Mouse (Mus musculus) B cell, adult 2 months (primary cell): ENCODE results near the gene Shb.

Source experiments
- DNase-seq, 2 experiments: peaks; one replicate each; pipeline ENCODE4 v3.0.0; 2022

Shb gene

DNA sequence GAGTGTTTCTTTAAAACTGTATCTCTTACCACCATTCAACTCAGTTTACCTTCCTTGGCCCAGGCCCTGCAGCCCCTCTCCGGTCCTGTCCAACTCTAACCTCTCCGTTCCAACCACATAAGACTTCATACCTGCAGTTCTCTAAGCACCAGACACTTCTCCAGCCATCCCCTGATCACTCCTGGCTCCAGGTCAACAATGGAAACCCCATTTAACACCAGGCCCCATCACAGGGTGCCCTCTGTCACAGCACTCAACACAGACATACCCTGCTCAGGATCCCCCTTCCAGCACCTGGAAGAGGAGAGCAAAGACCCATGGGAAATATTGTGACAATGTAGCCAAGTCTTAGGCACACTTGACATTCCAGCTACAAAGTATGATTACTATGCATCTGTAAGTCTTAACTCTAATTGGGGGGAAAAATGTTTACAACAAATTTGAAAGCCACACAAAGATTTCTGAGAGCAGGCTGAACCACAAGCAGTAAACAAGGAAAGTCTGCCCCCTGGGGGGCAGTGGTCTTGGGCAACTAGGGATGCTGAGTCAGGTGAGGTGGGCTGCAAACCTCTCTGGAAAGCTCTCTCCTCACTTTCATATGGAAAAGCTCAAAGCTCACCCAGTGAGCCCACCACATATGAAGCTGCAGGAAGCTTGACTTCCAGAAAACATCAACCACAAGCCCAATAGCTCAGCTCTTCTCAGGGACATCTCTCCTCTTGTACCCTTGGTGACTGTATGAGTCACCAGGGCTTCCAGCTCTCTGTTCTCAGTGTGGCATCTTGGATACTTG, 4.5 kb downstream of the Shb start:
- DNase-seq = peak in 1 of 2 experiments; percentile 23

DNA sequence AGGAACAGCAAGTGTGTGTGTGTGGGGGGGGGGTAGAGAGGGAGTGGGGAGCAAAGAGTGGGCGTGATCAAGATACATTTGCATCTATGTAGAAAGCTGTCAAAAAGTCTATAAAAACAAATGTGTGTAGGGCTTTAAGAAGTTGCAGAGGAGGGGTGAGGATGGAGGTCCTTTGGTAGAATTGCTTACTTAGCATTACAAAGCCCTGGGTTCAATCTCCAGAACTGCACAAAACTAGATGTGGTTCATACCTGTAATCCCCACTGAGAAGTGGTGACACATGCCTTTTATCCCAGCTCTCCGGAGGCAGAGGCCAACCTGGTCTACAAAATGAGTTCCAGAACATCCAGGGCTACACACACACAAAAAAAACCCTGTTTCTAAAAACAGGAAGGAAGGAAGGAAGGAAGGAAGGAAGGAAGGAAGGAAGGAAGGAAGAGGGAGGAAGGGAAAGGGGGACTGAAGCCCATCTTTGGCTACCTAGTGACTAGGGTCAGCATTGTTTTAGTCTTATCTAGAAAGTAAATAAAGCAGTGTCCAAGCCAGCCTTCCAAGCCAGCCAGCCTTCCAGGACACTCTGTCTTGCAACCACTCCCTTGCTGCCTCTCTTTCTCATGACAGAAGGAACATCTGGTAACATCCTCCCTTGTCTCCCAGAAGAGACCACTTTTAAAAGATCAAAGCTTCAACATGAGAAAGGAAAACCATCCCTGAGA, 5.3 kb downstream of the Shb start:
- DNase-seq = no peak

DNA sequence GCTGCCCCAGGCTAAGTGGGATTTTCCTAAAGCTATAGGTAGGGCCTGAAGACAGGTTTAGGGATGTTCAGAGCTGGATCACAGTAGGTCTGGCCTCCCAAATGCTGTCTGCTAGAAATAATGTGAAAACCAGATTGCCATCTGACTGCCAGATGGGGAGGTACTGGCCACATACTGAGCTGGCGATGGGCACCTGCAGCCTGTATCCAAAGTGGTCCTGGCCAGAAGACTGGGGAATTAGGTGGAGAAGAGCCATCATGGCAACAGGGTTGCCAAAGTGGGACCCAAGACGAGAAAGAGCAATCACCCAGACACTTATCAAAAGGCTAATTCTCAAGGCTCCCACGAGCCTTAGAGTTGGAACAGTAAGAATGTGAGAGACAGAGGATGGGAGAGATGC, 6.1 kb downstream of the Shb start:
- no peak for DNase-seq

DNA sequence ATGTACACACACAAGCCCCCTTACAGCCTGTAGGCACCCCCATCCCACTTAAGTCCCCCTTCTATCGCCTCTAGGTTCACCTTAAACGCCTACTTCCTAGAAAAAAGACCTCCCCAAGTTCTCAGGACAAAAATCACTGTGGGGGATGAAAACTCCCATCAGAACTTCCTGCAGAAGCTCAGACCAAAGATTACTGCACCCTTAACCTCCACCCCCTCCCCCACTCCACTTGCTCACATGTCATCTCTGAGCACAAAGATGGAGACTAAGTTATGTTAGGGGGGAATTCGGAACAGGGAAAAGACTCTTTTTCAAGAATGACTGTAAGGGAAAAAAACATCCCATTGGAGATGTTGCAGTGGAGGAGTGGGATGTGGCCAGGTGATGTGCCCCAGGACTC, 6.7 kb downstream of the Shb start:
- no peak for DNase-seq

DNA sequence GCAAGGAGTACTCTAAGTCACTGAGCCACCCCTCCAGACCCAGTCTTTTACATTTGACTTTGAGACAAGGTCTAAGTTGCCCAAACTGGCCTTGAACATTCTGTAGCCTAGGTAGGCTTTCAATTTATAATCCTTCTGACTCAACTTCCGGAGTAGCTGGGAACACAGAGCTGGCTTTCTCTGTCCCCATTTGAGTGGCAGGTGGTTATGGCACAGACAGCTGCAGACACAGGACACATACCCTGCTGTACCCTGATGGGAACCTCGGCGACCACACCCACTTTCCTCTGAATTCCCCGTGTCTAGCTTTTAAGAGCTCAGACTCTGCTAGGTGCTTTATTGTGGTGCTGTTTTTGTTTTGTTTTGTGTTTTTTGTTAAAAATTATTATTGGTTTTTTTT, 7.7 kb downstream of the Shb start:
- no peak for DNase-seq

DNA sequence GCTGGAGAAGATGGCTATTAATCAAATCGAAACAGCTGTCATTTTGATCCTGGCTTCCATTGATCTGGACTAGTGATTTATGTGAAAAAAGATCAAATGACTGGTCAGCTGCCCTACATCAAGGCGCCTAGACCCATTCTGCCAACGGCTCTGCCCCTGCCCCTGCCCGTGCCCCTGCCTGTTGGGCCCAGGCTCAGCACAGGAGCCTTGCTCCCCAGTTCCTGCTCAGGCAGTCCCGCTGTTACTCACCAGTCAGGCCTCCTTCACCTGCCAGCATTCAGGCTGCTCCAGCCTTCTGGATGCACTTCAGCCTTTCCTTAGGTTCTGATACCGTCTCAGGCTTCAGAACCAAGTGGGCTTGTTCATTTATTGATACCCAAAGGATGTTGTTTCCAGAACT, 8.9 kb downstream of the Shb start:
- DNase-seq = no peak

DNA sequence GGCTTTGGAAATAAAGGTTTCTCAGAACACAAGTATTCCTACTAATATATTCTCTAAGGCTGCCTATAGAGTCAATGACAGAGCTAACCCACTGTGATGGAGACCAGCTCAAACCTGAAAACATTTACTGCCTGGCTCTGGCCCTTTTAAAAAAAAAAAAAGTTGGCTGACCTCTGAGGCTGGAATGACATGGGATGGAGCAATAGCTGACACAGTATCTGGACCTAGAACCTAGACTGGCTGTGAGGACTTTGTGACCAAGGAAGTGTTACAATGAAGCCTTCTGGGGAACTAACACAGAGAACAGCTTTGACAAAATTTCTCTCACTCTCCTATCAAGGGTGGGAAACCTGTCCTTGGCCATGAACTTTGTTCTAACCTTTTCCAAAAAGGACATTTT, 9.3 kb downstream of the Shb start:
- DNase-seq = no peak

DNA sequence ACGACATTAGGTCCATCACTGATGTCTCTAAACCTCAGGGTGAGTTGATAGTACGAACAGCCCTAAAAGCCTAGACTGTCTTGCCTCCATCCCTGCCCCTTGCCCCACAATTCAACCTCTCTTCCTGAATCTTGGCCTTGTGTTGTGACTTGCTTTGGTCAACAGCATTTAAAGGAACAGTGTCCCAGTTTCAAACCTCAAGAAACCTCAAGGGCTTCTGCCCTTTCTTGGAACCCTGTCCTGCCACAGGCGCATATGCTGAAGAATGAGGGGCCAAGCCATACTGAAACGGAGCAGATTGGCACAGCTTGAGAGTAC, 9.7 kb downstream of the Shb start:
- no peak for DNase-seq

DNA sequence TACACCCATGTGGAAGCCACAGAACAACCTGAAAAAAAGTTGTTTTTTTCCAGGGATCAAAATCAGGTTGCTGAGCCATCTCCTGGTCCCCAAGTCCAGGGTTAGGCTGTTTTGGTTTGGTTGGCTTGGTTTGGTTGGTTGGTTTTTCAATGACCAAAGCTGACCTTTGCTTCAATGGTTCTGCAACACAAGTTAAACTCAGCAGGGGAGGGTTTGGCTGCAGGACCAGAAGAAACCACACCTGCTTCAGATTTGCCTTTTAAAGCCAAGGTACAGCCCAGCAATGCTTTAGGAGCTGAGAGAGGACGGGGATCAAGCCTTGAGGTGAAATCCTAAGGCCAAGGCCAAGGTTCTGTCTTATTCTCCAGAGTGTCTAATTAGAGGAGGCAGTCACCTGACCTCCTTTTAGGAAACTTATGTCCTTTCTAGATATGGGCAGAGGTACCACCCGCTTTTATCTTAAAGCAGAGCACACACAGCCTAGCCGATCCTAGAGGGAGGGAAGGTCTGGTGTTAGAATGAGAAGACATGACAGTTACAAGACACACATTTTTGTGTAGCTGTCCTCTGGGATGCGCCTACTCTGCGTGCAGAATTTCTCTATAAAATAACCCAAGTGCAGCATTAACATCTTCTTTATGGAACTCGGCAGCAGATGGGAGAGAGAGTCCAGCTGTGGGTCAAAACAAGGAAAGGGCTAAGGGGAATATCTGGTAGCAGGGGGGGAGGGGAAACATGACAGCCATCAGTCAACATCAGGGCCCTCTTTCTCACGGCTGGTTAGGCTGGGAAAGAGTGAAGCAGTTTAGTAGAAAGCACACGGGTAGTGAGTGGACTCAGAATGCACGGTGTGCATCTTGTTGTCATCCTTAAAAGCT, 10.3 kb downstream of the Shb start:
- no peak for DNase-seq

DNA sequence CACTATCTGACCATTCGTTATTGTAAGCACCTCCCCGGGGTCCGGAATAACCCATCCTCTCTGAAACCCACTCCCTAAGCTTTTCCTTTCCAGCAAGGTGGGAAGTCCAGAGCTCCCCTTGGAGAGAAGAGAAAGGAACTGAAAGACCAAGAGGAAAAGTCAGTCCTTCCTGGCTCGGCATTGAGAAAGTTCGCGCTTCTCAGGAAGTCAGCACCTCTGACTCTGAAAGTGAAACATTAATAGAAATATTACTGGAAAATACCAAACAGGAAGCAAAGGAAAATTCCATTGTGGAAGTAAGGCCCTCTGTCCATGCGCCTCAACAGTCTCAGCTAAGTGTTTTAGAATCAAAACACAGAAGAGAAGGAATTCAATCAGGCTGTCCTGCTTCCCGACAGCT, 11.9 kb downstream of the Shb start:
- DNase-seq = peak in 1 of 2 experiments; percentile 8

DNA sequence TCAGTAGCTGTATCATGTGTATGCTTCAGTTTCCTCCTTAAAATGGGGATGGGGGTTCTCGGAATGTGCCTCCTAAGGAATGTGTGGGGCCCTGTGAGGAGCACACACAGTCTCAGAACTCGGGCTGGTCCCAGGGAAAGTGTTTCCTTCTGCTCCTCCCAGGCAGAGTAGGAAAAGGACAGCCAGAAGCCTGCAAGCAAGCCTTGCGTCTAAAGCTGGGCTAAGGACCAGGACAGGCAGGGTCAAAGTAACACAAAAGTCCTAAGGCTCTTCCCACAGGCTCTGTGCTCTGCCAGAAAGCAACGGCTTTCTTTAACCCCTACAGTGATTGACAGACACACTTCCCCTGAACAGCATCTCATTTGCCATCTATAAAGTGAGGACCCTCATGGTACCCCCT, 14.9 kb downstream of the Shb start:
- no peak for DNase-seq

DNA sequence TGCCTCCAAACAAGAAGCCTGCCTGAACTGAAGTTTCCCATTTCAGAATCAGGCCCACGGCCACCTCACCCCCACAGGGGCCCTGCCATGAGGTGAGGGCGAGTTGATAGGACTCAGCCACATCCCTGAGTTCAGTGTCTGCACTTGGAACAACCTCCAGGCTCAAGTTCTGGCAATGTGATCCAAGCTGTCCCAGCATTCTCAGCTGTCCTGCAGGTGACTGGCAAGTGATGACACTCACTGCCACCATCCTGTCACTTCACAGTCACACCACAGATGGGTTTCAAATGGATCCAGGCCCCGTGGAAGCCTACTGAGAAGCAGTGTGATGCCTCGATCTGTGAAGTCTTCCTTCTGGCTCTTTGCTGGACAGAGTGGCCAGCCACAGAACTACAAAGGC, 16.4 kb downstream of the Shb start:
- DNase-seq = no peak

DNA sequence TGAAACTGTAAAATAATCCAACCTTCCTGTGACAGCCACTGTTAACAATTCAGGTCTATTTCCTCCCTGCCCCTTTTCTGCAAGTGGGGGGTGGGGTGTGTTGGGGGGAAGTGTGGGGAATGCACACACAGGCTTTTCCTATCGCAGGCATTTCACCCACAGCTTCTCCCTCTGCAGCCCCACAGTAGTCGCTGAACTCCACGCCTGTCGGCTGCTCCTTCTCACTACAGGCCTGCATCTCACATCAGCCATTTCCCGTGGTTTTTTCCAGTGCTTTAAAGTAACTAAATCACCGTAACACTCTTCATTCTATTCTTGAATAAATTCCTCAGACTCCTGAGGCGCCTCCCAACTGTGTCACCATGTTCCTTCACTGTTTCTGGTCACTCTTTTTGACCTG, 17.9 kb downstream of the Shb start:
- DNase-seq = no peak

DNA sequence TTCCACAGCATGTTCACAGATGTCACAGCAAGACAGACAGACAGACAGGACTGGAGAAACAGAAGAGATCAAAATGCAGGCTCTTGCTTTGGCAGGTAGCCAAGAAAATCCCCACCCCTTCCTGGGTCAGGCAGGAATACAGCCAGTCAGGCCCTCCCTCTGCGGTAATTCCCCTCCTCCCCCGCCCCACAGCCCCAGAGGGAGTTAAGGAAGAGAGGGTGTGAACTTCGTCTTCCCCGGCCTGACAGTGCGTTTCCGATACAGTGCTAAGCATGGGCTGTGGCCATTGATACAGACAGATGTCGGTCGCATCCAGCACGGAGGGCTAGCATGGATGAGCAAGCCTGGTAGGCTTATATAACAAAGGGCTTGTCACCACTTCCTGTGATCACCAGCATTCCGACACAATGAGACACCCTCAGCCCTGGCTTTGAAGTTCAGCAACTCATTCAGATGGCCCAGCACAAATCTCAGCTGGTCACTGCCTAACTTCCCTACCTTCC, 18.4 kb downstream of the Shb start:
- peak; percentile 34 to 41 for DNase-seq

DNA sequence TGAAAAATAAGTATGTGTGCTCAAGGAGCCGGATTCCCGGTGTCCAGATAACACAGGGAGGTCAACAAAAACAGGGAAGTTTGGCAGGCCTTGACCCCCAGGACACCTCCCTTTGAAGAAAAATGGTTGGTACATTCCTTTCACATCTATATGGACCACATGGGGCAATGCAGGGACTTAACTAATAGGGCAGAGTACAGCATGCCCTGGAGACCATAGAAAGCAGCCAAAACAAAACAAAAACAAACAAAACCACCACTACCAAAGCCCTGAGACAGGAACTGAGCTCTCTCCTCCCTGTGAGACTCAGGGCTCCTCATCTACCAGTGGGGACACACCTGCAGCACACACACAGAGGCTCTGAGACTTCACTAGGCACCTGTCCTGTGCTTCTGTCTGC, 18.9 kb downstream of the Shb start:
- DNase-seq = no peak

DNA sequence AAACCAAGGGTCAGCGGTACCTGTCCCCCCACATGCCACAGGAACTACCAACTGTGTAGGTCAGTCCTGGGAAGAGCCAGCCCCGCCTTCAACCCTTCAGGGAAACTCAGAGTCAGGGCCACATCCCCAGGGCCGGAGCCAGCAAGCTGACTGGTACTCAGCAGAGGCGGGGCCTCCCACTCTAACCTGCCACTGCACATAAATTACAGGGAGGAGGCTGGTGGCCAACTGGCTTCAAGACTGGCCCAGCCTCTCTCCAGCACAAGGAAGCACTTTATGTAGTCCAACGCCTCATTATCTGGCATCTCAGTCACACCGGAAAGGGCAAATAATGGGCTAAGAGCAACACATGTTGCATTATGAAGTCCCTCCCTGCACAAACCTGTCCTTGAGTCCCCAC, 22.1 kb downstream of the Shb start:
- DNase-seq = no peak

DNA sequence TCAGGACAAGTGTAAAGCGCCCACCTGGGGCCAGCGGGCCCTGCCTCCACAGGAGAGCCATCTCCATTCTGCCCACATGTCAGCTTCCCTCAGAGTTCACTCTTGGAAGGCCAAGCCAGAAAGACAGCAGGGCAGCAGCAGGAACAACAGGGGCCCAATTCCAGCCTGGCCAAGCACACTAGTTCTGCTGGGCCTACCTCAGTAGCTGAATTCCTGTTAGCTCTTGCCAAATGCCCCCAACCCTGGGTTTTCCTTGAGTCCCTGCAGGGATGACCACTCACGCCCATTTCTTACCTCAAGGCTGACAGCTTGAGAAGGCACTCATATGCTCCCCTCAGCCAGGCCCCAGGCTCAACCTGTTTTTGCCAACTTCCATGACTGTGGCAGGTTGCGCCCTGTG, 22.9 kb downstream of the Shb start:
- DNase-seq = no peak

DNA sequence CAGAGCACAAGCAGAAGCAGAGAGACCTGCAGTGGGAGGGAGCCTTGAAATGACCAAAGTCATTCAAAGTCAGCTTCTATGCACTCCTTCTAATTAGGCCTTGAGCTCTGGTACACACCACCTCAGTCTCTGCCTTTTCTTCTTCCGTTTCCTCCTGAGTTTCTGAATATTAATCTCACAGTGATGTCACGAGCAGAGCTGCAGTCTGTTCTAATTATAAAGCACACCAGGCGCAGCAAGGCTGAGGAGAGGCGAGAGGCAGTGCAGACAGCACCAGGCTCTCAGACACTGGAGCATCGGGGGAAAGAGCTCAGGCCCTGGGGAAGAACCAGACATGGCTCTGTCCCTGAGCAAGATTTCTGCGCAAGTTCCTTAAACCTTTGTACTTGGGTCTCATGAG, 23.8 kb downstream of the Shb start:
- DNase-seq = peak; percentile 52 to 55

DNA sequence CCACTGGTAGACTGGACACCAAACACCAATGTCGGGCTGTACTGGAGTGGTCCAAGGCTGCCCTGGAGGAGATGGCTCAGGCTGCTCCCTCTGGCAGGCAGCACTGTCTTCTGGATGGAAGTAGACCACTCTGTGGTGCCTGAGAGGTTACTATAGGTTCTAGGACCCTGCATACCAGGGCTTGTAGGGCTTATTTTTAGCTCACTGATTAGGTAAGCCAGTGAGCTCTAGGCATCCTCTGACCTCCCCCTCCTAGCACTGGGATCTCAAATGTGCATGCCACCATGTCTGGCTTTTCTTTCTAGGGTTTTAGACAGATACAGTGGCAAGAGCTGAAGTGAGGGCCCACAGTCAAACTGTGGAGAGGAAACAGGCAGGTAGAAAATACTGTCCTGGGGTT, 24.8 kb downstream of the Shb start:
- no peak for DNase-seq

DNA sequence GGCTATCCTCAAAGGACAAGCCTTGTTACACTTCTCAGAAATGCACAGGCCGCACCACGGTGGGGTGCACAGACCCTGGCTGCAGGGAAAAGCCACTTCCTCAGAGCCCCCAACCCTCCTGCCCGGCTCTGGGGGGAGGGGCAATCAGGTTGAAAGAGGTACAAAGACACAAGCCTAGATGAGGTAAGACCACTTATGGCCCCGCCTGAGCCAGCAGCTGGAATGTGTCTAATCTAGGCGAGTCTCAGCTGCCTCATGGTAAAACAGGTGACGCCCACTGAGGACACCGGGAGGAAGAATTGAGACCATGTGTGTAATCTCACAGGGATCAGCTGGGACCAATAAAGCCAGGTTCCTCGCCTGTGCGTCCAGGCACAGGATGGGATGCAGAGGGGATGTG, 25.2 kb downstream of the Shb start:
- DNase-seq = no peak

DNA sequence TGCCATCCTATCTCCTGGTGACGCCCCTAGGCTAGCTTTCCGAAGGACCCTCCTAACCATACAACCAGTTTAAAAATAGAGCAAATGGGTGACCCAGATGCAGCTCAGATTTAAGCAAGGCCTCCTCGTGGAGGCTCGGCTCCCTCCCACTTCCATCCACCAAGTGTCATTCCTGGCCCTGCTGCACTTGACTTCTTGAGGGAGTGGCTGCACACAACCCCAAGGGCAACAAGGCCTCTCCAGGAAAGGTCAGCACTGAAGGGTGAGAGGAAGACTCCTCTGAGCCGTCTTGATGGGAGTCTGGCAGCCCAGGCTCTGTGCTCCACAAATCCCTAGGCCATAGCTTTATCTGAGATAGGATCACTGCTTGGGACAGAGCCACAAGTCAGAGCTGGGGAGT, 25.7 kb downstream of the Shb start:
- no peak for DNase-seq

DNA sequence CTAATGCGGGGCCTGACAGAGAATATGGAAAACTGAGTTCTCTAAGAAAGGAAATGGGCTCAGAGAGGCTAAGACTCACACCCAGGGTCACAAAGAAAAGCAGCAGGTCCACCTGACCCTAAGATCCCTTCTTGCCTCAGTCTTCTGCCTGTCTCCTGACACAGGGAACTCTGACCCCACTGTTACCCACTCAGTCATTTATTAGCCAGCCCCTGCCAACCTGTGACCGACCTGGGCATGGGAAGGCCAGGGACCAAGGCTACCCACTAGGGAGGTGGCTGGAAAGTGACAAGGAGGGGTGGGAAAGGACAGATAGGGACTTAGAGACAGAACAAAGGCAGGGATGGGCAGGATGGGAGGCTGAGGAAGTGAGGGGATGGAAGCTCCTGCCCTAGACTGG, 26.6 kb downstream of the Shb start:
- DNase-seq = no peak

DNA sequence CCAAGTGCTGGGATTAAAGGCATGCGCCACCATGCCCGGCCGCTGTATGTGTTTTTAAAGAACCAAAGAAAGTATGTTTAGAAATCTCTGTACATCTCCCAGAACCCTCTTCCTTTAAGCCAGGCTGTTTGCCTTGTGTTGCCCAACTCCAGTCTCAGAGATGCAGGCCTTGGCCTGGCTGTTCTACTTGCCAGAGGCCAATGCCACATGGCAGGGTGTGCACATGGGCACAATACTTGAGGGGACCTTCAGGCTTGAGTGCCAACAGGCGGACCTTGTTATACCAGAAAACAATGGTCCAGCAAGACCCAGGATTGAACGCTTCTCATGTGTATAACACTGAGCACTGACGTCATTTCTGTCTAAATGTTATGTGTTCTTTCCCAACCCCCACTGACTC, 27.1 kb downstream of the Shb start:
- no peak for DNase-seq

DNA sequence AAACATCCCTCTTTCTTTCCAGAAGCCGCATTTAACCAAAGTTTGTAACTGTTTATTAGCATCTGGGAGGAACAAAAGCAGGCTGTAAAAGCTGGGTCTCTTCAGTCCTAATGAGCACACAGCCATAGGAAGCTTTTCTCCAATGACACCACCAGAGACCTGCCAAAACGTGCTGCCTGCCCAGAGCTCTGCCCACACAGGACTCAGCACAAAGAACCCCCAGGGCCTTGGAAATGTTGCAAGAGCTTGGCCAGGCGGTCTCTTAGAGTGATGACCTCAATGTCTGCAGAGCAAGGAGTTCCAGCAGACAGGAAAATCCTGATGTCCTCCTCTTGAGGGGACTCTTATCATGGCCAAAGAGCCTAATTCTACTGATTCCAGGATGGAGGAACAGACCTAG, 28.5 kb downstream of the Shb start:
- DNase-seq = no peak
